Mouse (Mus musculus) kidney, postnatal 36 days (tissue): Measurements from ENCODE around the gene Zmiz1.

Experiments
- DNase-seq, 2 experiments: peaks; one replicate each; pipeline ENCODE4 v3.0.0; 2021 to 2022; ENCODE audit warnings: mixed read lengths in 2 of 2

The Zmiz1 gene

DNA sequence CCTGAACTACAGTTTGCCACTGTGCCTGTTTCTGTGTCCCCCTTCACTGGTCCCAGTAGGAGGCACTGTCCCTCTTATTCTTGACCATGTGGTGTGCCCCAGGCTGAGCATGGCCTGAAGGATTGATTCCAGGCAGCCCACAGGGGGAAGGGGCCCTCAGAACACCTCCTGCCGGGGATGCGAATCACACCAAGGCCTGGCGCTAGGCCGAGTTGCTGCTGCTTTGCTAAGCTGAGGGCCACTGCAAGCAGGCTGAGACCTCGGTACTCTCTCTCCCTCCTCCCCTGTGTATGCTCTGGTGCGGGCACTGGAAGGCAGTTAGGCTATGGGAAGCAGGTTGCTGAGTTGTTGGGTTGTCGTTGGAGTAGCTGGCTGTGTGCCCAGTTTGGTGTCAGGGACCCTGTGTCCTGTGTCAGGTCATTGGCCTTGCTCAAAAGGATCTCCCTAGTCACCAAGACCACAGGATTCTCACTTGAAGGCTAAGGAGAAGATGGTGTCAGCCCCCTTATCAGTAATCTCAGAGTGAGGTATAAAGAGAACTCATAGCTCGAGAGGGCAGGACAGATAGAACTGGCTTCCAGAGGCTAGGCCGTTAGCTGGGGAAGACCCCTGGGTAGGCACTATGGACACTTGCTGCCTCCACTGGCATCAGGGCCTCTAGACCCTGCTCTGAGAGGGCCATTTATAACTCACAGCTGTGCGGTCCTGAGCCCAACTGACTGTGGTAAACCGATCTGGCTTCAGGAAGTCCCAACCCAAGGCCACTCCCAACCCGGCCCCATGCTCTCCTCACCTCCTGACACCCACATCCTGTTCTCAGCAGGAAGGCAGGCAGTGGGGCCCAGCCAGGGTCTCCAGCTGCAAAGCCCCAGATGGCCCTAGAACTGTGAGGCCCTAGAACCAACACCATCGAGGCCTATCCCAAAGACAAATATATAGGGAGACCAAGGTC is 57.9 kb downstream of the Zmiz1 start:
- peak; percentile 71 to 78 for DNase-seq

- no peak for DNase-seq
Observed at GRCm38 (mm10) chr14:25518645-25519044, 59.7 kb downstream of the Zmiz1 start.

DNA sequence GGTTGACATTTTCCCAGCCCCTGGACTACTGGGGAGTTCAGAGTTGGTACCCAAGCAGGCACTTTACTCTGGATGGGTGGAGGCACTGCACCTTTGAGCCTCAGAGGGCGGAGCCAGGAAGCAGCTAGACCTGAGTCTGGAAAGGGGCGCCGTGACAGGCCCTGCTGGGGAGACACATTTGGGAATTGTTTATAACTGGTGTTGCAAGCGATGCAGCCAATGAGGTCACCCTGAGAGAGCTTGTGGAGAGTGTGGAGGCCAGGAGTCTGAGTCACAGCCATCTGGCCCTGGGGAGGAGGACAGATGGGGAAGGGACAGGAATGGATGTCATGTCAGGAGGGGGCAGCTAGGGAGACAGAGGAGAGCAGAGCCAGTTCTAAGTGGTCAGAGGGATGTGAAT is 60.7 kb downstream of the Zmiz1 start:
- DNase-seq: peak; percentile 72 to 73

- DNase-seq: peak; percentile 81 to 91
Observed at GRCm38 (mm10) chr14:25520589-25520988, 61.6 kb downstream of the Zmiz1 start.

DNA sequence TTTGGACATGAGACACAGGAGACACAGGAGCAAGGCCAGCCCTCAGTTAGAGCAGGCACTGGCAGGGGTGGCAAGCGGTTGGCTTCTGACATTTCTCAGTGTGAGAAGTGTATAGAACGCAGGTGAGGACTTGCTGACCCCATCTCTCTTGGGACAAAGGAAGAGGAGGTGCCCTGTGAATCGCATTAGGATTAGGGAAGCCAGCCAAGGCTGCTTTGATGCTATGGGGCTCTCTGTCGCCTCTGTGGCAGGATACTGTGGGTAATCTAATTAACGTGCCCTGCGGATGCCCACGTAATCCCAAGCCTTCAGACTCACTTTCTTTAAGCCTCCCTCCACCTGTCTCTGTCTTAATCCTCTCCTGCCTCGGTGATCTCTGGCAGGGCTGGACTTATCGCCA is 62.0 kb downstream of the Zmiz1 start:
- DNase-seq: no peak

DNA sequence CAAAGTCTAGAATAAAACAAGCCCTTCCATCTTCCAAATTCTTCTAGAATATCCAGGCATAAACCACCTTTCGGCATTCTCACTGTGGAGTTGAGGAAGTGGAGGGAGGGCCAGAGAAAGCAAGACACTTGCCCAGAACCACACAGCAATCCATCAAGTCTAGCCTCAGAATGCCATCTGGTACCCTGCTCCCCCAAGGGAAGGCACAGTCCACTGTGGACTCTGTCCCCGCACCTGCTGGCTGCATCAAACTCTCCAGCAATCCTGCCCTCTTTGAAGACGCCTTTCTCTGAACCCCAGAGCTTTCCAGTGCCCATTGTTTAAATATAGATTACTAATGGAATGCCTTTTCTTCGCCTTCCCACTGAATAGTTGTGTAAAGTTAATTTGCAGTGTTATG is 62.5 kb downstream of the Zmiz1 start:
- no peak for DNase-seq

GRCm38 (mm10) chr14:25522415-25522814 is 63.4 kb downstream of the Zmiz1 start:
- no peak for DNase-seq

GRCm38 (mm10) chr14:25523230-25524110 is 64.5 kb downstream of the Zmiz1 start:
- DNase-seq: peak; percentile 84 to 94

DNA sequence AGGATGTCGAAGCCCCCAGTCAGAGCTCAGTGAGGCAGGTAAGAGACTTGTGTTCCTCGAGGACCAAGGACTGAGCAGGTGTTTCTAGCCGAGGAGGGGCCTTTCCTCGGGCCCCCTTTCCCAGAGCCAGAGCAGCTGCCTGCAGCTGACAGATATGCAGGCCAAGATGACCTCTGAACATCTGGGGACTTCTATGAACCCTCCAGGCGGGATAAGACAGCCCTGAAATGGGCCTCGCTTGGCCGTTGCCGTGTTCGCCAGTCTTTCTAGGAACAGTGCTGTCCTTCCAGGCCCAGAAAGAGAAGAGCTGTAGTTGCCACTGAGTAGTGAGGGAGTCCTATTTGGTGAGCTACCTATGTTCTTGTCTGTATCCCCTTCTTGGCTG is 65.1 kb downstream of the Zmiz1 start:
- no peak for DNase-seq

- peak; percentile 72 to 78 for DNase-seq
Observed at GRCm38 (mm10) chr14:25524884-25525283, 65.9 kb downstream of the Zmiz1 start.

DNA sequence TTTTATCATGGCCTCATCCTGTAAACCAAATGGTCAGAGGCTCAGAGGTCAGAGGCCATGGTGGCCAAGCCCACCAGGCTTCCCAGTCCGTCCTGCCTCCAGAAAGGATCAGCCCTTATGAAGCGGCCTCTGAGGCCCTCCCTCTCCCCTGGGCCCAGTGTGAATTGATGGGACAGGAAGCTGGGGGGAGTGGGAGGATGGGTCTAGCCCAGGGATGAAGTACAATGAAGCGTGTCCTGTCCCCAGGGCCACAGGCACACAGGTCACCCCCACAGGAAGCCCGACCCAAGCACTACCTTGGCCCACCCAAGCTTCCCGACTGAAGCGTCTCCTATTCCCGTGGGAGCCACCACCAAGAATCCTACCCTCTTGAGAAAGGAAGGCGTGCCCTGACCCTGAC is 66.7 kb downstream of the Zmiz1 start:
- DNase-seq: peak; percentile 73 to 87

GRCm38 (mm10) chr14:25526872-25527271 is 67.9 kb downstream of the Zmiz1 start:
- no peak for DNase-seq

GRCm38 (mm10) chr14:25527321-25527720 is 68.3 kb downstream of the Zmiz1 start:
- peak in 1 of 2 experiments; percentile 53 for DNase-seq

- DNase-seq: no peak
Observed at GRCm38 (mm10) chr14:25530342-25530741, 71.4 kb downstream of the Zmiz1 start.

DNA sequence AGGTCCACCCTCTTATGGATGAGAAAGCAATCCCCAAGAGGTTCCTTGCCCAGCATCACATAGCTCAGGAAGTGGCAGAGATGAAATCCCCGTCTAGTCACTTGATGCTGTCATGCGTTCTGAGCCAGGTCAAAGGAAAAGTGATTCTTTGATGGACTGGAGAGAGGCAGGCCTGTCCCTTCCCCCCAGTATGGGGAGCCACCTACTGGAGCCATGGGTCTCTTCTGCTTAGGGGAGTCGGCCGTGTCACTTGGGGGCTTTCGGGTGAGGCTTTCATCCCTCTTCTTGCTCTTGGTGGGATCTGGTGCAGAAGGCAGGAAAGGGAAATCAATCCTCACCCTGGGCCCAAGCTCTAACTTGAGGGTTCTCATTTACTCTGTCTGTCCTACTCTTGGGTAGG is 71.8 kb downstream of the Zmiz1 start:
- DNase-seq: no peak

DNA sequence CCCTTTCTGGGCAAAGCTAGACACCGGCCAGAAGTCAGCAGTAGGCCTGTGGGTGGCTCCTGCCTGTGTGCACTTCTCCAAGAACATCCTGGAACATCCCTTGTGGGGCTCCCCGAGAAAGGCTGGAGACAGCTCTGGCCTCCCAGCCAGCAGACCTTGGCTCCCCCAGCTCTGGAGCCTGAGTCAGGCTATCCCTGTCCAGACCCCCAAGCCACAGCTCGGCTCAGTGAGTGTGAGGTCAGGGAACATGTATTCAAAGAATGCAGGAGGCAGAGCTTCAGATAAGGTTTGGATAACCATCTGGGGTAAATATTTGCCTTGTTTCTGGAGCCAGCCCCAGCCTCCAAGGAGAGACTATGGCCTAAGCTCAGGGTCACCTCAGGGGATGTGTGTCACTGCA is 74.0 kb downstream of the Zmiz1 start:
- no peak for DNase-seq

GRCm38 (mm10) chr14:25533631-25534395 is 74.8 kb downstream of the Zmiz1 start:
- DNase-seq: no peak

DNA sequence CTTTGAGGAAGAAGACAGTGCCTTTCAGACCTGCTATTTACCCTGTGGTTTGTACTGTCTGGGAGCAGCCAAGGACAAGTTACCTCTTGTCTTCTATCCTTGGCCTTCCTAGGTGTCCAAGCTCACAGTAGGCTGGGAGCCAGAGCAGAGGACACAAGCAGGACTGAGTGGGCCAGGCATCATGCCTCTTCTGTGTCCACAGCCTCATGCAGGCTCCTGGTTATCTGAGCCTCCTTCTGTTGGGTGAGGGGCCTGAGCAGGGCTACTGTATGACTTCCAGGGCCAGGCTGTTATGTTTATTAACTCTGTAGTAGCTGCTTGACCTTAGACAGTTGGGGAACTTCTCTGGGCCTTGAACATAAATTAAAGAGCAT is 75.4 kb downstream of the Zmiz1 start:
- DNase-seq: no peak

DNA sequence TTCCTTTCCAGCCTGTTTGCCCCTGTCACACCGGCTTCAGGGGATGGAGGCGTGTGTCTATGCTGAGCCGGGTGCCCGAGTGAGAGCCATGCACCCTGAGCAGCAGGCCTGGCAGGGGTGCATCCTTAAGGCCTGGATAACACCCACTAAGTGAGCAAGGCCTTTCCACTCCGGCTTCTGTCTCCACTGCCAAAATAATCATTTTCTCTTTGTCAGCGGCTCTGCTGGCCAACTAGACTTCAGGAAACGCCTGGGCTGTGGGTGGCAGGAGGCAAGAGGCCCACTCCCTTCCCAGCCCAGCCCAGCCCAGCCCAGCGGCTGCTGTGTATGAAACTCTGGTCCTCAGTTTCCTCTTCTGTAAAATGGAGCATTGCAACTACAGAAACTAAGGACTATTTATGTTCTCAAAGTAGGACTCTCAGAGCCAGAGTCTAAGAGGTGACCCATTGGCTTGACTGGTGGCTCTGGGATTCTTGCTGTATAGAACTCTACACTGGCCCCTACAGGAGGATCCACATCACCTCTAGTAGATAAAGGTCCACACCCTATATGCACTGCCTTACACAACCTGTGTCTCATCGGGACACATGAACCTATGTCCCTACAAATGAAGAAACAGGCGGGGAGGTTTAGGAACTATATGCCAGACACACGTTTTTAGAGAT is 76.1 kb downstream of the Zmiz1 start:
- DNase-seq: no peak

DNA sequence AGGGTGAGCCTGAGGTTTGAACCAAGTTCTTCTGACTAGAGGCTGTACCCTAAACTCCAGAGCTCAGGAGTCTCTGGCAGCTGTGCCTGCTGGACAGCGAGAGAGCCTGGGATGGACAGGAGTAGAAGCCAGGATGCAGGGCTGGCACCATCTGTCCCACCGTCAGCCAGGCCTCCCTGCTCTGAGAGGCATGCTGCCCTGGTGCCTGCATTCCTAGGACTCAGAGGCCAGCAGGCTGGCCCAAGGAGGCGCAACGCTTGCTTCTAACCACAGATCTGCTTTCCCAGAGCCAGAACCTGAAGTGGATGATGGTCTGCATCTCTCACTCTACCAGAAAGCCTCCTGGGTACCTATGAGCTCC is 76.6 kb downstream of the Zmiz1 start:
- DNase-seq: no peak

- DNase-seq: no peak
Observed at GRCm38 (mm10) chr14:25536476-25536875, 77.5 kb downstream of the Zmiz1 start.

DNA sequence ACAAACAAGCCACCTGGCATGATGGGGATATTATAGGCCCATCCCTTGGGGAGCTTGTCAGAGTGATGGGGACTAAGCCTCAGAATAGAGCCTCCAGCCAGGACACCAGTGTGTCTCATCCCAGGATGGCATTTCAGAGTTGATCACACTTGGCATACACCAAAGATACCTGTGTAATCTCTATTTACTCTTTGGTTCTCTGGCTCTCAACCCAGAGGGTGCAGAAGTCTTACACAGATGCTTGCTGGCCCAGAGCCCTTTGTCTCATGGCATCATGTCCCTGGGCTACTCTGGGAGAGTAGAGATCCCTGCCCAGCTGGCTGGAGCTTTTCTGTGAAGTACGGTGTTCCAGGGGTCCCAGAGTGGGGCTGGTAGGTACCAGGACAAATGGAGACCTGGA is 78.4 kb downstream of the Zmiz1 start:
- no peak for DNase-seq
